In the genomic region with DNA sequence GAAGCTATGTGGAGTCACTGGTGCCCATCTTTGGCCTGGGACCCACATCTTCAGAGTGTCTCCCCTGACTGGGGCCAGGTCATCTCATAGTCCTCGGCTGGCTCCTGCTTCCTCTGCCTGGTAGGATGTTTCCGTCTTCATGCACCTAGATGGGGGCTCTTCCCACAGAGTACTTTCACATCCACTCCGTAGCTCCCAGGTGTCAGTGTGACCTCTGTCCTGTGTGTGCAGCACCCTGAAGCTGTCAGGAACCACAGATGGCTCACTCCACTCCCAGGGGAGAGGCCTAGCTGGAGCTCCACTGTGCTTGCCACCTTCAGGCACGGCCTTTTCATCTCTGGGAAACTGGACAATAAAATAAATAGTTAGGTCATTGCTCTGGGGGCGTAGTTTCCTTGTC, we compare ENCODE assay signal across 22 mouse cellular contexts.
A peak's percentile ranks its signal among the peaks of the same experiment; 100 is the strongest.
DNase-seq lines count a peak whose midpoint lies in the region; ATAC-seq and TF ChIP-seq lines count a peak whose summit lies in the region.
"Had no signal": no experiment of that assay in that cellular context is flagged by ENCODE, and none has a peak within 500 bp of the region (broad histone marks: within the 10 kb centered on the region; RNA-seq: fewer than 3 reads in every experiment).

No protein-coding gene starts in this region.

- no peak for TF ChIP-seq RAD21 in CH12.LX (IDR thresholded peaks at IDR 0.05; ENCODE audit: low read depth, low read length)

- H3K27ac ChIP-seq in intestine, postnatal 0 days (ENCODE audit: low read depth, low read length): 0 out of 2 replicates have a peak overlapping the region, but pooled peaks have one; percentile 17
- H3K27ac ChIP-seq in intestine, embryonic 15.5 days: no peak overlapping the region
- H3K27ac ChIP-seq in CH12.LX (ENCODE audit: insufficient read depth, low read depth): no peak overlapping the region
- H3K27ac ChIP-seq: forebrain, embryonic 10.5 days; forebrain, embryonic 13.5 days; gastrocnemius, adult 2 months; hindbrain, embryonic 13.5 days; hindbrain, postnatal 0 days had no signal

- no peaks in the 10 kb centered on the region for H3K27me3 ChIP-seq in intestine, postnatal 0 days (replicated peaks; ENCODE audit: control insufficient read depth, insufficient read depth, low read length)
- no peaks in the 10 kb centered on the region for H3K27me3 ChIP-seq in intestine, embryonic 15.5 days (replicated peaks)
- no peaks in the 10 kb centered on the region for H3K27me3 ChIP-seq in CH12.LX (replicated peaks)
- no peaks in the 10 kb centered on the region for H3K27me3 ChIP-seq in splenic B cell, adult 2 months (ENCODE audit: control insufficient read depth, insufficient read depth, low read length, poor library complexity, severe bottlenecking)
- H3K27me3 ChIP-seq: forebrain, embryonic 13.5 days; hindbrain, embryonic 13.5 days had no signal

- H3K9ac ChIP-seq in intestine, postnatal 0 days (ENCODE audit: low read depth, low read length): no peak overlapping the region
- no peak overlapping the region for H3K9ac ChIP-seq in intestine, embryonic 15.5 days
- no peak overlapping the region for H3K9ac ChIP-seq in CH12.LX (ENCODE audit: insufficient read depth, low read depth)
- H3K9ac ChIP-seq: forebrain, embryonic 13.5 days had no signal

- TF ChIP-seq CTCF in intestine, postnatal 0 days (IDR thresholded peaks at IDR 0.05; ENCODE audit: low read depth): no peak
- no peak for TF ChIP-seq CTCF in CH12.LX (conservative IDR thresholded peaks at IDR 0.05 in 1 of 2, IDR thresholded peaks at IDR 0.05 in 1 of 2; ENCODE audit: low read depth in 2 of 2, low read length in 2 of 2)

- dilution Hi-C loops in CH12.LX (cut with MboI; ENCODE audit: extremely low pct_ligation_motif_present, extremely low pct_unique_long_range_greater_than_20kb, low sequenced_read_pairs): no loop called here

- peak; percentile 65 for TF ChIP-seq EP300 in CH12.LX (IDR thresholded peaks at IDR 0.05; ENCODE audit: low read length)

- 68% methylated on average over 5 of the region's 5 CpGs for WGBS in intestine, postnatal 0 days
- 67% methylated on average over 5 of the region's 5 CpGs for WGBS in intestine, embryonic 15.5 days

- no peak overlapping the region for H3K4me3 ChIP-seq in intestine, postnatal 0 days (ENCODE audit: low read depth, low read length)
- H3K4me3 ChIP-seq in intestine, embryonic 15.5 days (replicated peaks): no peak overlapping the region
- no peak overlapping the region for H3K4me3 ChIP-seq in CH12.LX (replicated peaks in 1 of 3; ENCODE audit: low read depth in 2 of 3, low read length in 2 of 3, poor library complexity in 1 of 3)
- H3K4me3 ChIP-seq: forebrain, embryonic 10.5 days; forebrain, embryonic 13.5 days; gastrocnemius, adult 2 months; hindbrain, embryonic 13.5 days had no signal

- no peak overlapping the region for H3K4me2 ChIP-seq in intestine, postnatal 0 days (replicated peaks; ENCODE audit: low read depth)
- H3K4me2 ChIP-seq in intestine, embryonic 15.5 days (replicated peaks): no peak overlapping the region
- H3K4me2 ChIP-seq in CH12.LX (ENCODE audit: insufficient read depth, low read depth, poor library complexity, severe bottlenecking): no peak overlapping the region
- H3K4me2 ChIP-seq: forebrain, embryonic 13.5 days; heart, embryonic 11.5 days; hindbrain, embryonic 13.5 days had no signal

- TF ChIP-seq POLR2A in CH12.LX (IDR thresholded peaks at IDR 0.05; ENCODE audit: low read depth, low read length): no peak

- H3K79me2 ChIP-seq in CH12.LX (replicated peaks; ENCODE audit: control insufficient read depth, extremely low read depth, insufficient read depth, poor library complexity, severe bottlenecking): no peaks in the 10 kb centered on the region

- peaks cover 4% of the 10 kb centered on the region; the same call in 1 of the 2 replicates for H3K36me3 ChIP-seq in intestine, postnatal 0 days (ENCODE audit: control insufficient read depth, insufficient read depth)
- peaks cover 4% of the 10 kb centered on the region for H3K36me3 ChIP-seq in intestine, embryonic 15.5 days
- H3K36me3 ChIP-seq in CH12.LX (replicated peaks in 1 of 2; ENCODE audit: control insufficient read depth in 1 of 2, insufficient read depth in 1 of 2, low read length in 1 of 2): peaks cover 0 to 34% of the 10 kb centered on the region in 2 experiments
- H3K36me3 ChIP-seq in splenic B cell, adult 2 months (ENCODE audit: control insufficient read depth, insufficient read depth, low read length, poor library complexity, severe bottlenecking): no peaks in the 10 kb centered on the region

- no peak for ATAC-seq in intestine, postnatal 0 days
- no peak for ATAC-seq in intestine, embryonic 15.5 days
- ATAC-seq: CD4-positive, CD25-positive, alpha-beta regulatory T cell, adult 4 months; forebrain, embryonic 13.5 days; forebrain, embryonic 16.5 days; hindbrain, postnatal 0 days; inflammation-experienced regulatory T-cells, adult 6 months had no signal

- peak; percentile 49 for DNase-seq in CH12.LX (ENCODE audit: extremely low read depth)
- DNase-seq in splenic B cell, adult 2 months (ENCODE audit: low read depth, low spot score): peak; percentile 28
- no peak for DNase-seq in frontal cortex, postnatal 25 days (ENCODE audit: low spot score in 2 of 2)
- no peak for DNase-seq in adrenal gland, postnatal 10 days
- DNase-seq: adrenal gland, postnatal 14 days; cerebellum, adult 11 months; cerebellum, adult 2 months; cerebellum, adult 9-11 months; cerebellum, postnatal 25 days; gastrocnemius, adult 2 months; gastrocnemius, postnatal 14 days; heart, adult 11 months had no signal

- in situ Hi-C loops in CH12.LX (cut with MboI; ENCODE audit: low pct_ligation_motif_present, low pct_unique_long_range_greater_than_20kb, low sequenced_read_pairs): loop anchor here (5.0 kb wide), 1 partner anchor 126 kb away; no protein-coding TSS in a partner anchor

- peaks cover 8% of the 10 kb centered on the region for H3K4me1 ChIP-seq in intestine, postnatal 0 days (replicated peaks; ENCODE audit: control insufficient read depth, insufficient read depth, low read length)
- H3K4me1 ChIP-seq in intestine, embryonic 15.5 days (replicated peaks): peaks cover 40% of the 10 kb centered on the region
- peaks cover 31 to 67% of the 10 kb centered on the region in 2 experiments for H3K4me1 ChIP-seq in CH12.LX (ENCODE audit: control insufficient read depth in 1 of 2, insufficient read depth in 2 of 2)

- no peaks in the 10 kb centered on the region for H3K9me3 ChIP-seq in intestine, postnatal 0 days (ENCODE audit: control insufficient read depth)
- H3K9me3 ChIP-seq in intestine, embryonic 15.5 days: no peaks in the 10 kb centered on the region
- no peaks in the 10 kb centered on the region for H3K9me3 ChIP-seq in CH12.LX (replicated peaks; ENCODE audit: low read length)
- H3K9me3 ChIP-seq: forebrain, embryonic 10.5 days; forebrain, embryonic 13.5 days; hindbrain, embryonic 13.5 days had no signal

TF ChIP-seq in CH12.LX, 34 proteins besides CTCF, POLR2A, EP300 and RAD21:
- TF ChIP-seq IRF4 (IDR thresholded peaks at IDR 0.05; ENCODE audit: low read depth, low read length) (peak; percentile 52; the same call in 1 of the 2 replicates), E2F4 (IDR thresholded peaks at IDR 0.05; ENCODE audit: insufficient replicate concordance, low read depth, low read length) (no peak), TCF12 (IDR thresholded peaks at IDR 0.05; ENCODE audit: low read depth, low read length) (peak; percentile 57; the same call in 1 of the 2 replicates), MEF2A (IDR thresholded peaks at IDR 0.05; ENCODE audit: borderline replicate concordance, low read depth, low read length) (0 out of 2 replicates have a peak, but pooled peaks have one; percentile 22), NELFE (IDR thresholded peaks at IDR 0.05; ENCODE audit: low read depth, low read length) (no peak), ETS1 (conservative IDR thresholded peaks at IDR 0.05; ENCODE audit: low read depth, low read length) (peak; percentile 34), ELF1 (IDR thresholded peaks at IDR 0.05; ENCODE audit: low read depth, low read length) (no peak), BHLHE40 (IDR thresholded peaks at IDR 0.05; ENCODE audit: low read depth, low read length) (peak; percentile 58)

Comparison
In these comparisons a context has a peak if more than half of its experiments do, and no peak if none do; other contexts are left out.
1. DNase-seq: peak in CH12.LX (single experiment) and splenic B cell, adult 2 months (single experiment); none in frontal cortex, postnatal 25 days (0 of 2) and adrenal gland, postnatal 10 days (single experiment).